Mouse (Mus musculus): ENCODE data around the gene Alg12.
A peak's percentile ranks its signal among the peaks of the same experiment; 100 is the strongest.

Alg12 gene

GRCm38 (mm10) chr15:88854969-88855830 lies 36.1 kb upstream of the Alg12 start:
- DNase-seq: peak; percentile 51 to 58

GRCm38 (mm10) chr15:88854119-88854968 lies 35.2 kb upstream of the Alg12 start:
- DNase-seq: peak; percentile 63 to 73

- DNase-seq: no peak
Observed at GRCm38 (mm10) chr15:88853106-88853505, 34.0 kb upstream of the Alg12 start.

- DNase-seq: no peak
Observed at GRCm38 (mm10) chr15:88851507-88852149, 32.5 kb upstream of the Alg12 start.

- no peak for DNase-seq
Observed at GRCm38 (mm10) chr15:88851076-88851475, 32.0 kb upstream of the Alg12 start.

GRCm38 (mm10) chr15:88850146-88850826 lies 31.2 kb upstream of the Alg12 start:
- DNase-seq: peak; percentile 78 to 79

- DNase-seq: no peak
Observed at GRCm38 (mm10) chr15:88849621-88850020, 30.5 kb upstream of the Alg12 start.

GRCm38 (mm10) chr15:88848661-88849060 lies 29.5 kb upstream of the Alg12 start:
- DNase-seq: no peak

- peak; percentile 78 to 80 for DNase-seq
Observed at GRCm38 (mm10) chr15:88844966-88845365, 25.8 kb upstream of the Alg12 start.

- DNase-seq: no peak
Observed at GRCm38 (mm10) chr15:88843486-88844097, 24.5 kb upstream of the Alg12 start.

GRCm38 (mm10) chr15:88842300-88842673 lies 23.2 kb upstream of the Alg12 start:
- DNase-seq: peak in 1 of 2 experiments; percentile 60

GRCm38 (mm10) chr15:88841580-88842299 lies 22.6 kb upstream of the Alg12 start:
- peak; percentile 96 to 97 for DNase-seq

GRCm38 (mm10) chr15:88841160-88841559 lies 22.0 kb upstream of the Alg12 start:
- DNase-seq: peak; percentile 73 to 84

GRCm38 (mm10) chr15:88840126-88840525 lies 21.0 kb upstream of the Alg12 start:
- peak; percentile 78 to 82 for DNase-seq

- peak; percentile 72 to 76 for DNase-seq
Observed at GRCm38 (mm10) chr15:88839271-88839670, 20.2 kb upstream of the Alg12 start.

- peak; percentile 30 to 52 for DNase-seq
Observed at GRCm38 (mm10) chr15:88837977-88838376, 18.9 kb upstream of the Alg12 start.

- DNase-seq: peak in 1 of 2 experiments; percentile 37
Observed at GRCm38 (mm10) chr15:88837199-88837932, 18.2 kb upstream of the Alg12 start.

- DNase-seq: no peak
Observed at GRCm38 (mm10) chr15:88836571-88836970, 17.5 kb upstream of the Alg12 start.

GRCm38 (mm10) chr15:88836031-88836430 lies 16.9 kb upstream of the Alg12 start:
- no peak for DNase-seq

GRCm38 (mm10) chr15:88832536-88832935 lies 13.4 kb upstream of the Alg12 start:
- no peak for DNase-seq

- DNase-seq: peak in 1 of 2 experiments; percentile 55
Observed at GRCm38 (mm10) chr15:88831482-88831881, 12.4 kb upstream of the Alg12 start.

All from cerebellum, postnatal 14 days (tissue).